Mouse (Mus musculus): ENCODE measurements around the gene Tmem253. TPM values are rescaled to one million over a fixed set of nuclear protein-coding genes. Genes with fewer than 3 reads are reported as not detected.

Gene Tmem253
- total and polyA plus RNA-seq, 3 experiments: 0.64 to 1.9 TPM; not detected in 1

GRCm38 (mm10) chr14:51987177-51987576, 28.3 kb upstream of the Tmem253 start:
- Histone ChIP-seq H3K9ac (ENCODE audit: insufficient read depth, low read depth) (no peak overlapping the region), H3K4me3 (replicated peaks in 1 of 3; ENCODE audit: low read depth in 2 of 3, low read length in 2 of 3, poor library complexity in 1 of 3) (no peak overlapping the region), H3K4me2 (ENCODE audit: insufficient read depth, low read depth, poor library complexity, severe bottlenecking) (no peak overlapping the region), H3K36me3 (replicated peaks in 1 of 2; ENCODE audit: control insufficient read depth in 1 of 2, insufficient read depth in 1 of 2, low read length in 1 of 2) (no peaks in the 10 kb centered on the region), H3K27me3 (replicated peaks) (peaks cover 29% of the 10 kb centered on the region), H3K9me3 (replicated peaks; ENCODE audit: low read length) (no peaks in the 10 kb centered on the region), H3K79me2 (replicated peaks; ENCODE audit: control insufficient read depth, extremely low read depth, insufficient read depth, poor library complexity, severe bottlenecking) (no peaks in the 10 kb centered on the region), H3K27ac (ENCODE audit: insufficient read depth, low read depth) (no peak overlapping the region), H3K4me1 (ENCODE audit: control insufficient read depth in 1 of 2, insufficient read depth in 2 of 2) (peaks cover 0 to 19% of the 10 kb centered on the region in 2 experiments; a peak in 2 of 4 replicates)
- no peak for DNase-seq (ENCODE audit: extremely low read depth)
- dilution Hi-C loops (cut with MboI; ENCODE audit: extremely low pct_ligation_motif_present, extremely low pct_unique_long_range_greater_than_20kb, low sequenced_read_pairs): no loop called here
- TF ChIP-seq MEF2A (IDR thresholded peaks at IDR 0.05; ENCODE audit: borderline replicate concordance, low read depth, low read length) (no peak), TBP (conservative IDR thresholded peaks at IDR 0.05; ENCODE audit: low read depth, low read length) (no peak), IRF4 (IDR thresholded peaks at IDR 0.05; ENCODE audit: low read depth, low read length) (no peak), CHD2 (IDR thresholded peaks at IDR 0.05; ENCODE audit: low read length) (no peak), CHD1 (IDR thresholded peaks at IDR 0.05; ENCODE audit: low read depth, low read length) (no peak), USF1 (IDR thresholded peaks at IDR 0.05; ENCODE audit: low read depth, low read length) (no peak), POLR2AphosphoS2 (IDR thresholded peaks at IDR 0.05; ENCODE audit: low read depth, low read length) (no peak), BHLHE40 (IDR thresholded peaks at IDR 0.05; ENCODE audit: low read depth, low read length) (no peak), ELF1 (IDR thresholded peaks at IDR 0.05; ENCODE audit: low read depth, low read length) (no peak), HCFC1 (IDR thresholded peaks at IDR 0.05; ENCODE audit: low read depth, low read length) (no peak), RCOR1 (conservative IDR thresholded peaks at IDR 0.05; ENCODE audit: low read depth, low read length) (no peak), ZNF384 (IDR thresholded peaks at IDR 0.05; ENCODE audit: low read depth, low read length) (no peak), POLR2A (IDR thresholded peaks at IDR 0.05; ENCODE audit: low read depth, low read length) (no peak), NRF1 (IDR thresholded peaks at IDR 0.05; ENCODE audit: low read depth, low read length) (no peak), UBTF (IDR thresholded peaks at IDR 0.05; ENCODE audit: low read depth, low read length) (no peak), ZC3H11A (IDR thresholded peaks at IDR 0.05; ENCODE audit: low read depth, low read length) (no peak), GABPA (IDR thresholded peaks at IDR 0.05; ENCODE audit: insufficient replicate concordance, low read depth, low read length) (no peak), ZMIZ1 (IDR thresholded peaks at IDR 0.05; ENCODE audit: low read depth, low read length) (no peak), ZKSCAN1 (IDR thresholded peaks at IDR 0.05; ENCODE audit: borderline replicate concordance, low read depth, low read length) (no peak), SMC3 (IDR thresholded peaks at IDR 0.05; ENCODE audit: low read depth, low read length) (no peak)
- in situ Hi-C loops (cut with MboI; ENCODE audit: low pct_ligation_motif_present, low pct_unique_long_range_greater_than_20kb, low sequenced_read_pairs): no loop called here

- Histone ChIP-seq H3K27me3 (replicated peaks) (peaks cover 21% of the 10 kb centered on the region), H3K36me3 (replicated peaks in 1 of 2; ENCODE audit: control insufficient read depth in 1 of 2, insufficient read depth in 1 of 2, low read length in 1 of 2) (no peaks in the 10 kb centered on the region), H3K4me2 (ENCODE audit: insufficient read depth, low read depth, poor library complexity, severe bottlenecking) (no peak overlapping the region), H3K9ac (ENCODE audit: insufficient read depth, low read depth) (no peak overlapping the region), H3K4me1 (ENCODE audit: control insufficient read depth in 1 of 2, insufficient read depth in 2 of 2) (peaks cover 0 to 17% of the 10 kb centered on the region in 2 experiments; a peak in 2 of 4 replicates), H3K27ac (ENCODE audit: insufficient read depth, low read depth) (no peak overlapping the region), H3K9me3 (replicated peaks; ENCODE audit: low read length) (no peaks in the 10 kb centered on the region), H3K4me3 (replicated peaks in 1 of 3; ENCODE audit: low read depth in 2 of 3, low read length in 2 of 3, poor library complexity in 1 of 3) (no peak overlapping the region), H3K79me2 (replicated peaks; ENCODE audit: control insufficient read depth, extremely low read depth, insufficient read depth, poor library complexity, severe bottlenecking) (no peaks in the 10 kb centered on the region)
- TF ChIP-seq ZKSCAN1 (IDR thresholded peaks at IDR 0.05; ENCODE audit: borderline replicate concordance, low read depth, low read length) (no peak), ELF1 (IDR thresholded peaks at IDR 0.05; ENCODE audit: low read depth, low read length) (no peak), NELFE (IDR thresholded peaks at IDR 0.05; ENCODE audit: low read depth, low read length) (no peak), ETS1 (conservative IDR thresholded peaks at IDR 0.05; ENCODE audit: low read depth, low read length) (no peak), TBP (conservative IDR thresholded peaks at IDR 0.05; ENCODE audit: low read depth, low read length) (no peak), CTCF (conservative IDR thresholded peaks at IDR 0.05 in 1 of 2, IDR thresholded peaks at IDR 0.05 in 1 of 2; ENCODE audit: low read depth in 2 of 2, low read length in 2 of 2) (no peak), E2F4 (IDR thresholded peaks at IDR 0.05; ENCODE audit: insufficient replicate concordance, low read depth, low read length) (no peak), ZNF384 (IDR thresholded peaks at IDR 0.05; ENCODE audit: low read depth, low read length) (no peak), POLR2AphosphoS2 (IDR thresholded peaks at IDR 0.05; ENCODE audit: low read depth, low read length) (no peak)
- in situ Hi-C loops (cut with MboI; ENCODE audit: low pct_ligation_motif_present, low pct_unique_long_range_greater_than_20kb, low sequenced_read_pairs): no loop called here
- DNase-seq (ENCODE audit: extremely low read depth): no peak
- dilution Hi-C loops (cut with MboI; ENCODE audit: extremely low pct_ligation_motif_present, extremely low pct_unique_long_range_greater_than_20kb, low sequenced_read_pairs): no loop called here
Measured at GRCm38 (mm10) chr14:51988731-51989130, 26.7 kb upstream of the Tmem253 start.

Data from CH12.LX (cell line).